Mouse (Mus musculus) heart, adult 2 months (tissue): Measurements from ENCODE around the gene Eme1. TPM values are rescaled to one million over a fixed set of nuclear protein-coding genes. Genes with fewer than 3 reads are reported as not detected.

Experiments
- DNase-seq, 2 experiments: peaks; one replicate each; pipeline ENCODE4 v3.0.0; 2021
- H3K27ac ChIP-seq: fragments of 200-600 bp; 2 replicates; pipeline ENCODE4 v1.8.1; 2022
- H3K27me3 ChIP-seq: fragments of 200-500 bp; 2 replicates; pipeline ENCODE4 v1.6.1; 2012; ENCODE audit warnings: mild to moderate bottlenecking, low read length, inconsistent platforms, mixed read lengths; ENCODE audit not compliant: control insufficient read depth, insufficient read depth
- H3K36me3 ChIP-seq: fragments of 200-500 bp; 2 replicates; pipeline ENCODE4 v1.6.1; 2012; ENCODE audit warnings: low read length, inconsistent platforms; ENCODE audit not compliant: control insufficient read depth, insufficient read depth
- H3K4me1 ChIP-seq: fragments of 200-500 bp; 2 replicates; pipeline ENCODE4 v1.6.1; 2011; ENCODE audit warnings: low read length; ENCODE audit not compliant: control insufficient read depth, insufficient read depth
- H3K4me3 ChIP-seq: fragments of 200-600 bp; 2 replicates; pipeline ENCODE4 v1.8.1; 2022
- H3K79me2 ChIP-seq: fragments of 200-500 bp; replicated peaks from 2 replicates; pipeline ENCODE4 v1.6.1; 2012; ENCODE audit warnings: mild to moderate bottlenecking, inconsistent platforms, low read length, moderate library complexity, mixed read lengths; ENCODE audit not compliant: control insufficient read depth, insufficient read depth
- H3K9ac ChIP-seq: fragments of 200-500 bp; 2 replicates; pipeline ENCODE4 v1.6.1; 2012; ENCODE audit warnings: low read depth, mild to moderate bottlenecking, control low read depth, inconsistent platforms, low read length, mixed read lengths
- CTCF ChIP-seq: fragments of 200-600 bp; IDR thresholded peaks from 2 replicates; pipeline ENCODE4 v1.8.1; 2022; ENCODE audit warnings: antibody characterized with exemption, mild to moderate bottlenecking, moderate library complexity
- EP300 ChIP-seq: fragments of 200-500 bp; IDR thresholded peaks from 2 replicates; pipeline ENCODE4 v1.6.1; 2011; ENCODE audit warnings: low read depth, low read length, control low read depth; ENCODE audit not compliant: insufficient read depth
- POLR2A ChIP-seq: fragments of 200-500 bp; IDR thresholded peaks from 2 replicates; pipeline ENCODE4 v1.6.1; 2011; ENCODE audit warnings: mild to moderate bottlenecking, low read depth, low read length, control low read depth; ENCODE audit not compliant: insufficient read depth
- WGBS: fragments of 180-500 bp; shearing (Covaris S2); methylation state at CpG from one replicate; pipeline ENCODE4 v1.1.7; 2018; 5-methylcytosine and 5-hydroxymethylcytosine counted together
- intact Hi-C: fragments of 180-260 bp; cut with DNase I; formaldehyde crosslinking; loops from one replicate; pipeline ENCODE4 v1.15.1; 2025
- polyA plus RNA-seq: library from polyadenylated mRNA; depleted of rRNA; stranded (reverse); fragments of >200 nt; gene quantifications from 2 replicates; pipeline ENCODE4 v1.2.3, GENCODE M21; 2012
- total RNA-seq, 2 experiments: library from RNA; stranded (reverse); gene quantifications; 2 replicates each; pipeline ENCODE4 v1.2.3; 2021

Eme1 gene
- total and polyA plus RNA-seq, 3 experiments: 0.14 TPM; not detected in 2

GRCm38 (mm10) chr11:94602356-94602955 lies 51.3 kb downstream of the Eme1 start:
- Histone ChIP-seq H3K36me3 (peaks cover 2% of the 10 kb centered on the region; the same call in 1 of the 2 replicates), H3K79me2 (no peaks in the 10 kb centered on the region), H3K27me3 (no peaks in the 10 kb centered on the region), H3K4me1 (peaks cover 7% of the 10 kb centered on the region), H3K9ac (peak overlapping the region; percentile 80), H3K4me3 (peak overlapping the region; percentile 49), H3K27ac (peak overlapping the region; percentile 76)
- WGBS: 71% methylated on average over 11 of the region's 11 CpGs
- TF ChIP-seq EP300 (no peak), CTCF (no peak), POLR2A (no peak)
- intact Hi-C loops: no loop called here
- DNase-seq: no peak

GRCm38 (mm10) chr11:94601321-94602281 lies 52.2 kb downstream of the Eme1 start, which contains the start of gene Acsf2:
Gene Acsf2, minus strand, starts transcription at chr11:94601871.
- Histone ChIP-seq H3K36me3 (peaks cover 2% of the 10 kb centered on the region; the same call in 1 of the 2 replicates), H3K4me1 (peaks cover 7% of the 10 kb centered on the region), H3K27ac (peak within 1 kb of the TSS; percentile 76), H3K27me3 (no peaks in the 10 kb centered on the region), H3K4me3 (peak within 1 kb of the TSS; percentile 49), H3K9ac (peak within 1 kb of the TSS; percentile 80), H3K79me2 (no peaks in the 10 kb centered on the region)
- TF ChIP-seq EP300 (no peak), CTCF (no peak), POLR2A (peak; percentile 22; the same call in 1 of the 2 replicates)
- intact Hi-C loops: no loop called here
- peak; percentile 89 to 90 for DNase-seq
- WGBS: 2% methylated on average over 52 of the region's 52 CpGs

GRCm38 (mm10) chr11:94600447-94600846 lies 53.3 kb downstream of the Eme1 start:
- Histone ChIP-seq H3K4me3 (no peak overlapping the region), H3K79me2 (no peaks in the 10 kb centered on the region), H3K4me1 (peaks cover 7% of the 10 kb centered on the region), H3K27me3 (no peaks in the 10 kb centered on the region), H3K36me3 (peaks cover 2% of the 10 kb centered on the region; the same call in 1 of the 2 replicates), H3K9ac (no peak overlapping the region), H3K27ac (no peak overlapping the region)
- 90% methylated on average over 7 of the region's 7 CpGs for WGBS
- TF ChIP-seq CTCF (no peak), POLR2A (no peak), EP300 (no peak)
- intact Hi-C loops: no loop called here
- DNase-seq: no peak

- peaks cover 2% of the 10 kb centered on the region; the same call in 1 of the 2 replicates for H3K36me3 ChIP-seq
- H3K79me2 ChIP-seq: no peaks in the 10 kb centered on the region
- no peak for DNase-seq
- intact Hi-C loops: no loop called here
- 75% methylated on average over 6 of the region's 6 CpGs for WGBS
- TF ChIP-seq CTCF (0 out of 2 replicates have a peak, but pooled peaks have one; percentile 24), POLR2A (no peak), EP300 (no peak)
- no peaks in the 10 kb centered on the region for H3K27me3 ChIP-seq
- H3K4me3 ChIP-seq: no peak overlapping the region
- no peak overlapping the region for H3K9ac ChIP-seq
- no peak overlapping the region for H3K27ac ChIP-seq
- peaks cover 7% of the 10 kb centered on the region for H3K4me1 ChIP-seq
These were observed 55.2 kb downstream of the Eme1 start for GRCm38 (mm10) chr11:94598437-94599120.

- intact Hi-C loops: no loop called here
- DNase-seq: peak; percentile 46 to 67
These were observed 56.4 kb downstream of the Eme1 start for GRCm38 (mm10) chr11:94597319-94597718.

More at GRCm38 (mm10) chr11:94597319-94597718, 56.4 kb downstream of the Eme1 start:
- peaks cover 5% of the 10 kb centered on the region for H3K4me1 ChIP-seq
- no peak overlapping the region for H3K4me3 ChIP-seq
- no peaks in the 10 kb centered on the region for H3K27me3 ChIP-seq
- 36% methylated on average over 4 of the region's 4 CpGs for WGBS
- peak overlapping the region; percentile 21; the same call in 1 of the 2 replicates for H3K27ac ChIP-seq
- no peak overlapping the region for H3K9ac ChIP-seq
- TF ChIP-seq EP300 (no peak), POLR2A (no peak), CTCF (no peak)
- no peaks in the 10 kb centered on the region for H3K79me2 ChIP-seq
- H3K36me3 ChIP-seq: peaks cover 2% of the 10 kb centered on the region; the same call in 1 of the 2 replicates
